Mouse (Mus musculus) heart, postnatal 25 days (tissue): Measurements from ENCODE around the gene Cnih2. TPM values are rescaled to one million over a fixed set of nuclear protein-coding genes. Genes with fewer than 3 reads are reported as not detected.

Source experiments
- DNase-seq: peaks from one replicate; pipeline ENCODE4 v3.0.0; 2022; ENCODE audit warnings: low spot score
- intact Hi-C: fragments of 180-260 bp; cut with DNase I; formaldehyde crosslinking; loops from one replicate; pipeline ENCODE4 v1.15.1; 2025
- total RNA-seq, 2 experiments: library from RNA; stranded (reverse); gene quantifications; 2 replicates each; pipeline ENCODE4 v1.2.3; 2021

Cnih2 gene
- total RNA-seq, 2 experiments from 2014 or later: 0.18 TPM; not detected in 1

GRCm38 (mm10) chr19:5052166-5052822, 46.0 kb downstream of the Cnih2 start:
- DNase-seq: no peak
- intact Hi-C loops: no loop called here

GRCm38 (mm10) chr19:5051515-5051914, 46.8 kb downstream of the Cnih2 start:
- intact Hi-C loops: no loop called here
- no peak for DNase-seq

GRCm38 (mm10) chr19:5051031-5051430, 47.3 kb downstream of the Cnih2 start:
- DNase-seq: no peak
- intact Hi-C loops: no loop called here

- DNase-seq: peak; percentile 58
- intact Hi-C loops: no loop called here
Observed at GRCm38 (mm10) chr19:5050047-5050905, 48.0 kb downstream of the Cnih2 start, which contains the start of gene Rin1. Rin1 (plus strand) TSS chr19:5050481.

- DNase-seq: no peak
- intact Hi-C loops: loop anchor here (5.0 kb wide), 1 partner anchor 33 kb away; no protein-coding TSS in a partner anchor
Observed at GRCm38 (mm10) chr19:5049325-5049724, 49.0 kb downstream of the Cnih2 start.

GRCm38 (mm10) chr19:5048138-5049056, 49.9 kb downstream of the Cnih2 start:
- intact Hi-C loops: loop anchor here (5.0 kb wide), 1 partner anchor 34 kb away; no protein-coding TSS in a partner anchor

GRCm38 (mm10) chr19:5045531-5045930, 52.8 kb downstream of the Cnih2 start:
- intact Hi-C loops: loop anchor here (5.0 kb wide), 1 partner anchor 37 kb away; no protein-coding TSS in a partner anchor
- no peak for DNase-seq

More at GRCm38 (mm10) chr19:5048138-5049056, 49.9 kb downstream of the Cnih2 start:
- DNase-seq: no peak

Other genes starting within 250 kb of the Cnih2 start
- 10 to 100 TPM; 77.9 to 82.6 TPM for gene Ctsf, start 243.4 kb downstream of the Cnih2 start, total RNA-seq
- under 1 TPM; 0.42 to 0.53 TPM for gene Actn3, start 220.6 kb downstream of the Cnih2 start, total RNA-seq
- gene Zdhhc24, start 219.9 kb downstream of the Cnih2 start, total RNA-seq: 1 to 10 TPM; 2.6 to 4.0 TPM
- gene Bbs1, start 191.9 kb downstream of the Cnih2 start, total RNA-seq: 1 to 10 TPM; 4.0 to 4.1 TPM
- 10 to 100 TPM; 17.5 to 19.6 TPM for gene Dpp3, start 170.2 kb downstream of the Cnih2 start, total RNA-seq
- gene Peli3, start 155.4 kb downstream of the Cnih2 start, total RNA-seq: 1 to 10 TPM; 1.0 to 1.3 TPM
- 10 to 100 TPM; 70.9 to 73.2 TPM for gene Mrpl11, start 136.4 kb downstream of the Cnih2 start, total RNA-seq
- gene Npas4, start 108.2 kb downstream of the Cnih2 start, total RNA-seq: under 1 TPM in 1 of 2 experiments, not detected in 1; 0.06 TPM
- 10 to 100 TPM; 12.2 to 13.3 TPM for gene Slc29a2, start 74.7 kb downstream of the Cnih2 start, total RNA-seq
- 10 to 100 TPM; 47.0 to 47.3 TPM for gene B4gat1, start 59.7 kb downstream of the Cnih2 start, total RNA-seq
- gene AC124502.3, start 59.6 kb downstream of the Cnih2 start, total RNA-seq: 1 to 10 TPM; 2.2 TPM
- 10 to 100 TPM; 11.4 to 12.3 TPM for gene Brms1, start 57.2 kb downstream of the Cnih2 start, total RNA-seq
- 1 to 10 TPM; 1.6 to 3.4 TPM for gene Rin1, start 48.0 kb downstream of the Cnih2 start, total RNA-seq
- gene Cd248, start 30.4 kb downstream of the Cnih2 start, total RNA-seq: 10 to 100 TPM; 15.3 to 16.1 TPM
- 1 to 10 TPM; 4.0 to 4.8 TPM for gene Tmem151a, start 13.0 kb downstream of the Cnih2 start, total RNA-seq
- gene Yif1a, start 10.0 kb downstream of the Cnih2 start, total RNA-seq: 10 to 100 TPM; 91.5 to 92.6 TPM
- gene Rab1b, start 8.6 kb upstream of the Cnih2 start, total RNA-seq: 100 to 1,000 TPM; 178 to 189 TPM
- 10 to 100 TPM; 47.1 to 53.0 TPM for gene Klc2, start 20.0 kb upstream of the Cnih2 start, total RNA-seq
- gene Pacs1, start 174.6 kb upstream of the Cnih2 start, total RNA-seq: 10 to 100 TPM; 21.1 TPM
- 100 to 1,000 TPM; 110 to 115 TPM for gene Sf3b2, start 196.9 kb upstream of the Cnih2 start, total RNA-seq
- gene Gal3st3, start 199.8 kb upstream of the Cnih2 start, total RNA-seq: 10 to 100 TPM; 24.5 to 25.7 TPM
- not detected for gene Catsper1, start 237.2 kb upstream of the Cnih2 start, total RNA-seq